Mouse (Mus musculus) fat pad, adult 2 months (tissue): ENCODE measurements around the gene Rbm8a.
A peak's percentile ranks its signal among the peaks of the same experiment; 100 is the strongest.
"Not testable (repeated sequence)": the region's sequence is repeated elsewhere in the genome, so short reads cannot be mapped to it uniquely, and the experiment has no call there.

Experiments used
- DNase-seq: peaks from one replicate; pipeline ENCODE4 v3.0.0-alpha.2; 2011; ENCODE audit warnings: low read depth, low spot score; ENCODE audit errors: extremely low read depth

The Rbm8a gene

DNA sequence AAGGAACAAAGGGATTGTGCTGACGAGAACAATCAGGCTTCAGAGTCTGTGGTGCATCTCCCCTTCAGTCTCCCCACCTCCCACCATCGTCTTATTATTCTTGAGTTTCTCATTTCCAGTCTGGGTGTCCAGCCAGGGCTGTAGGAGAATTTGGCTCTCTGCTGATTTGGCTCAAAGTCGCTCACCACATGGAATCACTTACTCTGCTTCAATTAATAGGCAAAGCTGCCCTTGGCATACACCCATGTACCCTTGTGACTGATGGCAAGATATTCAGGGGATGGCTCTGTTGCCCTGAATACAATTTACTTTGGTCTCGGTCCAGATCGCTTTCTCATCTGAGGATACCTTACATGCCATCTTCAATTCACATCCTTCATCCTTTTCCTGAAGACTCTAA, 26.4 kb upstream of the Rbm8a start:
- DNase-seq: no peak

GRCm38 (mm10) chr3:96606007-96606406, 23.7 kb upstream of the Rbm8a start:
- not testable (repeated sequence) for DNase-seq

- no peak for DNase-seq
Measured at GRCm38 (mm10) chr3:96606618-96607017, 23.1 kb upstream of the Rbm8a start.

- no peak for DNase-seq
Measured at GRCm38 (mm10) chr3:96617941-96618340, 11.8 kb upstream of the Rbm8a start.

GRCm38 (mm10) chr3:96623201-96623600, 6.5 kb upstream of the Rbm8a start:
- no peak for DNase-seq

- DNase-seq: no peak
Measured at GRCm38 (mm10) chr3:96632058-96632457, 2.3 kb downstream of the Rbm8a start.

GRCm38 (mm10) chr3:96634015-96634414, 4.3 kb downstream of the Rbm8a start:
- DNase-seq: no peak

DNA sequence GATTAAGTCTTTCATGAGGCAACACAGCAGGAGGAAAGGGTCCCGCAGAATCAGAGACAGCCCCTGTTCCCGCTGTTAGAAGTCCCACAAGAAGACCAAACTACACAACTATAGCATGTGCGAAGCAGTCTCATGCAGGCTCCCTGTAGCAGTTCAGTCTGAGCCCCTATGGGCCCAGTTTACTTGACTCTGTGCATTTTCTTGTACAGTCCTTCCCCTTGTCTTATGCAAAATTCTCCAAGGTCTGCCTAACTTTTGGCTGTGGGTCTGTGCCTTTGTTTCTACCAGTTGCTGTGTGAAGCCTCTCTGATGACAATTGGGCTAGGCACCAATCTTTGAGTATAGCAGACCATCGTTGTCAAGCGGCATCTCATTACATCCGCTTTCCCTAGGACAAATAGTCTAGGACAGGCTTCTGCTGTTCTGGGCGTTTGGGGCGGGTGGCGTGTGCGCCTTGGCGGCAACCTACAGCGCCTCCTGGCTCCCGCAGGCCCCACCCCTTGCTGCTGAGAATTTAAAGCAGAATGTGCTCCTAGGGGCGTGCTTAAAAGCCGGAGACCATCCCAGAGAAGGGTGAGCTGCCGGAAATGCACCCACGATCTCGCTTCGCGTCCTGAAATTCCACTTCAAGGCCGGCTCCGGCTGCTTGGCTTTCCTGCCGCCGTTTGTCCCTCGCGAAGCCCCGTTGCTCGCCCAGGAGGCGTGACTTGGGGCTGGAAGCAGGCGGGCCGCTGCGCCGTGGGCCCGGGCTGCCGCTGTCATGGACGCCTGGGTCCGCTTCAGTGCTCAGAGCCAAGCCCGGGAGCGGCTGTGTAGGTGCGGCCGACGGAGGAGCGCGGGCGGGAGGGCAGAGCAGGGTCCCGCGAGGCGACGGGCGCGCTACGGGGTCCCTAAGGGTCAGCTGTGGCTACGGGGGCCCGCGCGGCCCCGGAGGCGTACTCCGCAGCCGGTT, 5.5 kb downstream of the Rbm8a start, which contains the start of the genes Pex11b and Gm42957:
Gene Pex11b, plus strand, starts transcription at position 449 of the 952 bp plus-strand sequence.
Gene Gm42957, plus strand, starts transcription at position 547 of the 952 bp plus-strand sequence.
- peak; percentile 26 for DNase-seq

GRCm38 (mm10) chr3:96635906-96636305, 6.2 kb downstream of the Rbm8a start:
- DNase-seq: no peak

- DNase-seq: no peak
Measured at GRCm38 (mm10) chr3:96636448-96636847, 6.7 kb downstream of the Rbm8a start.

DNA sequence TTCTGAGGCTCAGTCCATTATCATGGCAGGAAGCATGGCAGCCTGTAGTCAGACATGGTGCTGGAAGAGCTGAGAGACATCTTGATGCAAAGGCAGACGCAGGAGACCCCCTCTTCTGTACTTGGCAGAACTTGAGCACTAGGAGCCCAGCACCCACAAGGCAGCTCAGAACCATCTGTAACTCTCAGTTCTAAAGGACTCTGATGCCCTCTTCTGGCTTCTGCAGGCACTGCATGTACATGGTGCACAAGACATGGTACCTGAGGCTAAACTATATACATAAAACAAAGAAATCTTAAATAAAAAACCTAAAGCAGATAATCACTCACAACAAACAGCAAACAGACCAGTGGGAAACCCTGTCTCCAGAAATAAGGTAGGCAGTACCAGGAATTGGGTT, 9.5 kb downstream of the Rbm8a start:
- no peak for DNase-seq

GRCm38 (mm10) chr3:96645018-96645649, 15.4 kb downstream of the Rbm8a start, which contains the start of gene Itga10:
TSS of gene Itga10 (plus strand) at chr3:96645584.
- no peak for DNase-seq

GRCm38 (mm10) chr3:96647365-96647764, 17.6 kb downstream of the Rbm8a start:
- no peak for DNase-seq

DNA sequence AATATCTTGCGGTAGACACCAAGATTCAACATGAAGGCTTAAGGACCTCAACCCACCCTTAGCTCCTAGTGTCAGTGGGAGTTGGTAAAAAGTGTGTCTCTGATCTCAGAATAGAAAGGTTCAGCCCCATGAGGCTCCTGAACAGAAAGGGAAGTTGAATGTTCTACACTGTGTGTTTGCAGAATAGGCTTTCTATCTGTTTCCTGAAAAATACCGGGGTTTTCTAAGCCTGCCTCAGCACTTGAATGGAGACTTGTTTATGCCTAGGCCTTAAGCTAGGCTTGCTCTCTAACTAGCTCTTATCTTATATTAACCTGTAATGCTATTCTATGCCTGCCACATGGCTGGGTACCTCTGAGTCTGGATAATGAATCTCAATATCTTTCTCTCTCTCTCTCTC, 31.2 kb downstream of the Rbm8a start:
- DNase-seq: no peak

- DNase-seq: no peak
Measured at GRCm38 (mm10) chr3:96662731-96663316, 33.1 kb downstream of the Rbm8a start.

- no peak for DNase-seq
Measured at GRCm38 (mm10) chr3:96663432-96664239, 33.9 kb downstream of the Rbm8a start.

DNA sequence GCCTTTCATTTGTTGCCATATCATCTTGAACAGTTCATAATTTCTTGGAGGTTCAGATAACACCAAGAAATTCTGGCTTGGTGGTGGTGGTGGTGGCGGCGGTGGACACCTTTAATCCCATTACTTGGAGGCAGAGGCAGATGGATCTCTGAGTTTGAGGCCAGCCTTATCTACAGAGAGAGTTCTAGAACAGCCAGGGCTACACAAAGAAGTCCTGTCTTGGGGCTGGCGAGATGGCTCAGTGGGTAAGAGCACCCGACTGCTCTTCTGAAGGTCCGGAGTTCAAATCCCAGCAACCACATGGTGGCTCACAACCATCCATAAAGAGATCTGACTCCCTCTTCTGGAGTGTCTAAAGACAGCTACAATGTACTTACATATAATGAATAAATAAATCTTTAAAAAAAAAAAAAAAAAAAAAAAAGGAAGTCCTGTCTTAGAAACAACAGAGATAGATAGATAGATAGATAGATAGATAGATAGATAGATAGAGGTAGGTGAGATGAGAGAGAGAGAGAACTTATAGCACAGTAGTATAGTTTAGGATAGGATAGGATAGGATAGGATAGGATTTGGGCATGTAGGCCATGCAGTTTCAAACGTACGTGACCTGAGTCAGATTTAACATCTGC, 36.1 kb downstream of the Rbm8a start:
- not testable (repeated sequence) for DNase-seq

GRCm38 (mm10) chr3:96666916-96667315, 37.2 kb downstream of the Rbm8a start:
- DNase-seq: no peak

GRCm38 (mm10) chr3:96667316-96667715, 37.6 kb downstream of the Rbm8a start:
- DNase-seq: no peak

DNA sequence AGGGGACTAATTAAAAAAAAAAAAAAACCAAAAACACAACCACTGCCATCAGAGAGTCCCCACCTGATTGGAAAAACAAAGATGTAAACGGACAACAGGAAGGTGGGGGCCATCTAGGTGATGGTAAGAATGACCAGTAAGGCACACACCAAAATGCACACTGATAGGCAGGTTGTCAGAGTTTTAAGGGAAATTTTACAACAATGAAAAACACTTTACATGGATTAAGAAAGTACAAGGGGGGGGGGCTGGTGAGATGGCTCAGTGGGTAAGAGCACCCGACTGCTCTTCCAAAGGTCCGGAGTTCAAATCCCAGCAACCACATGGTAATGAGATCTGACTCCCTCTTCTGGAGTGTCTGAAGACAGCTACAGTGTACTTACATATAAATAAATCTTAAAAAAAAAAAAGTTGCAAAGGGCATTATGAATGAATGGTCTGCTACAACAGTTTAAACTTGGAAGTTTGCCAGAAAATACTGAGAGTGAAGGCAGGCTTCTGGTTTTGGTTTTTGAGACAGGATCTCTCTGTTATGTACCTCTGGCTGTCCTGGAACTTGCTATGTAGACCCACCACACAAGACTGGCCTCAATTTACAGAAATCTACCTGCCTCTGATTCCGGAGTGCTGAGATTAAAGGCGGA, 38.8 kb downstream of the Rbm8a start:
- no peak for DNase-seq
